Mouse (Mus musculus): ENCODE results near the gene Ear6. TPM values are rescaled to one million over a fixed set of nuclear protein-coding genes. Genes with fewer than 3 reads are reported as not detected.
"Not testable (repeated sequence)": the region's sequence is repeated elsewhere in the genome, so short reads cannot be mapped to it uniquely, and the experiment has no call there.

The Ear6 gene
- polyA plus RNA-seq (2014; fragmentation: Nextera tagmentation; extraction: Ambion mirVana): not detected in 2 replicates

GRCm38 (mm10) chr14:51853399-51853798 is at the start of gene Ear6:
TSS of gene Ear6 (plus strand) at chr14:51853699.
- H3K9ac ChIP-seq (ENCODE audit: low read depth, low read length): no peak within 1 kb of the TSS
- no peak for ATAC-seq (ENCODE audit: low read depth)

GRCm38 (mm10) chr14:51826625-51827024 is 26.9 kb upstream of the Ear6 start:
- no peaks in the 10 kb centered on the region for H3K36me3 ChIP-seq (ENCODE audit: control insufficient read depth, insufficient read depth, low read length)
- no peak overlapping the region for H3K9ac ChIP-seq (ENCODE audit: low read depth, low read length)
- no peak overlapping the region for H3K4me3 ChIP-seq (ENCODE audit: low read depth, low read length)
- no peak for DNase-seq (ENCODE audit: low spot score)
- no peak overlapping the region for H3K27ac ChIP-seq (replicated peaks; ENCODE audit: low read depth, low read length)
- H3K4me2 ChIP-seq (ENCODE audit: low read depth, low read length): no peak overlapping the region
- H3K9me3 ChIP-seq (ENCODE audit: control insufficient read depth, low read length): no peaks in the 10 kb centered on the region
- H3K27me3 ChIP-seq (replicated peaks; ENCODE audit: control insufficient read depth, insufficient read depth, low read length): no peaks in the 10 kb centered on the region
- no peaks in the 10 kb centered on the region for H3K4me1 ChIP-seq (ENCODE audit: control insufficient read depth, insufficient read depth, low read length)
- no peak for ATAC-seq (ENCODE audit: low read depth)
- 70% methylated on average over 1 of the region's 1 CpGs for WGBS

More at GRCm38 (mm10) chr14:51853399-51853798, at the start of gene Ear6:
- H3K4me2 ChIP-seq (ENCODE audit: low read depth, low read length): no peak within 1 kb of the TSS
- no peak for DNase-seq (ENCODE audit: low spot score)
- no peak within 1 kb of the TSS for H3K27ac ChIP-seq (replicated peaks; ENCODE audit: low read depth, low read length)
- no peaks in the 10 kb centered on the region for H3K27me3 ChIP-seq (replicated peaks; ENCODE audit: control insufficient read depth, insufficient read depth, low read length)
- H3K4me3 ChIP-seq (ENCODE audit: low read depth, low read length): no peak within 1 kb of the TSS
- no peaks in the 10 kb centered on the region for H3K9me3 ChIP-seq (ENCODE audit: control insufficient read depth, low read length)
- H3K4me1 ChIP-seq (ENCODE audit: control insufficient read depth, insufficient read depth, low read length): no peaks in the 10 kb centered on the region
- no peaks in the 10 kb centered on the region for H3K36me3 ChIP-seq (ENCODE audit: control insufficient read depth, insufficient read depth, low read length)

GRCm38 (mm10) chr14:51827842-51828241 is 25.7 kb upstream of the Ear6 start:
- not testable (repeated sequence) for H3K4me1 ChIP-seq (ENCODE audit: control insufficient read depth, insufficient read depth, low read length); DNase-seq (ENCODE audit: low spot score)

DNA sequence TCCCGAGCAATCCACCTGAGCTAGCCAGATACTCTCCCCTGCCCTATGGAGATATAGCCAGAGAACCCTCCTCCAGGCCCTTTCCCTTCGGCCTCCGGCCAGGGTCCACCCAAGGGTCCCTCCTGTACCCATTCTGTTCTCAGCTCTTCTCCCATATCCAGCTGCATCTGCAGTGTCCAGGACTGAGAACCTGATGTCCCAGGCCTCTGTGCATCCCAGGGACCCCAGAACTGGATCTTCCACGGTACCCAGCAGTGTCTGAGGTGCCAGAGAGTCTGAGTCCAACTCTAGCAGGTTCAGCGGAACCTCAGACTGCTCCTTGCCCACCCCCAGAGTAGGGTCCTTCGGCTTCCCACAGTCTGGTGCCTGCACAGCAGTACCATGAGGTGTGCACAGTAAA is 24.3 kb upstream of the Ear6 start:
- no peak overlapping the region for H3K27ac ChIP-seq (replicated peaks; ENCODE audit: low read depth, low read length)
- DNase-seq (ENCODE audit: low spot score) (no peak), ATAC-seq (ENCODE audit: low read depth) (no peak)
- no peaks in the 10 kb centered on the region for H3K4me1 ChIP-seq (ENCODE audit: control insufficient read depth, insufficient read depth, low read length)
- no peak overlapping the region for H3K4me3 ChIP-seq (ENCODE audit: low read depth, low read length)
- H3K4me2 ChIP-seq (ENCODE audit: low read depth, low read length): no peak overlapping the region
- 83% methylated on average over 6 of the region's 6 CpGs for WGBS
- no peaks in the 10 kb centered on the region for H3K9me3 ChIP-seq (ENCODE audit: control insufficient read depth, low read length)
- no peaks in the 10 kb centered on the region for H3K36me3 ChIP-seq (ENCODE audit: control insufficient read depth, insufficient read depth, low read length)
- no peak overlapping the region for H3K9ac ChIP-seq (ENCODE audit: low read depth, low read length)
- H3K27me3 ChIP-seq (replicated peaks; ENCODE audit: control insufficient read depth, insufficient read depth, low read length): no peaks in the 10 kb centered on the region

More at GRCm38 (mm10) chr14:51827842-51828241, 25.7 kb upstream of the Ear6 start:
- H3K27ac ChIP-seq (replicated peaks; ENCODE audit: low read depth, low read length); H3K36me3 ChIP-seq (ENCODE audit: control insufficient read depth, insufficient read depth, low read length); ATAC-seq (ENCODE audit: low read depth); H3K9me3 ChIP-seq (ENCODE audit: control insufficient read depth, low read length); H3K4me3 ChIP-seq (ENCODE audit: low read depth, low read length); H3K27me3 ChIP-seq (replicated peaks; ENCODE audit: control insufficient read depth, insufficient read depth, low read length); H3K4me2 ChIP-seq (ENCODE audit: low read depth, low read length); H3K9ac ChIP-seq (ENCODE audit: low read depth, low read length): not testable (repeated sequence)
- WGBS: 34% methylated on average over 5 of the region's 5 CpGs

DNA sequence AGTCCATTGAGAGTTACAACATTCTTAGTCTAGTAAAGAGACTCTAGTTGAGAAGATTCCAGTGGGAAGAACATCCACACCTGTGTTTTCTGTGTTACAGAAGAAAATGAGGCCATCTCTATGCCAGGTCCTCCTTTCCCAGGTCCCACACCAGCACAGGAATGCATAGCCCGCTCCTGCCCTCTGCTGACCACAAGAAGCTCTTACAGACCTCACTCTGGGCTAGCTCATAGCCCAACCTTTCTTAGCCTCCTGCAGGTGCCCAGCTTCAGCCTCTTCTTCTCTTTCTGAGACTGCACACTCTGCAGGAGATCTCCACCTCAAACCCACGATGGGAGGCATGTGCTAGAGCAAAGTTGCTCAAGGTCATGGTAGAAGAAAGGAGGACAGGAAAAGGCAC is 15.0 kb upstream of the Ear6 start:
- H3K4me3 ChIP-seq (ENCODE audit: low read depth, low read length); H3K36me3 ChIP-seq (ENCODE audit: control insufficient read depth, insufficient read depth, low read length); H3K9ac ChIP-seq (ENCODE audit: low read depth, low read length); H3K27ac ChIP-seq (replicated peaks; ENCODE audit: low read depth, low read length); DNase-seq (ENCODE audit: low spot score); H3K27me3 ChIP-seq (replicated peaks; ENCODE audit: control insufficient read depth, insufficient read depth, low read length); H3K4me2 ChIP-seq (ENCODE audit: low read depth, low read length); H3K9me3 ChIP-seq (ENCODE audit: control insufficient read depth, low read length); H3K4me1 ChIP-seq (ENCODE audit: control insufficient read depth, insufficient read depth, low read length); ATAC-seq (ENCODE audit: low read depth): not testable (repeated sequence)
- 29% methylated on average over 2 of the region's 2 CpGs for WGBS

- H3K4me2 ChIP-seq (ENCODE audit: low read depth, low read length): no peak overlapping the region
- 71% methylated on average over 1 of the region's 1 CpGs for WGBS
- H3K36me3 ChIP-seq (ENCODE audit: control insufficient read depth, insufficient read depth, low read length): no peaks in the 10 kb centered on the region
- ATAC-seq (ENCODE audit: low read depth) (no peak), DNase-seq (ENCODE audit: low spot score) (no peak)
- no peak overlapping the region for H3K27ac ChIP-seq (replicated peaks; ENCODE audit: low read depth, low read length)
- H3K9me3 ChIP-seq (ENCODE audit: control insufficient read depth, low read length): no peaks in the 10 kb centered on the region
- no peak overlapping the region for H3K9ac ChIP-seq (ENCODE audit: low read depth, low read length)
- H3K27me3 ChIP-seq (replicated peaks; ENCODE audit: control insufficient read depth, insufficient read depth, low read length): no peaks in the 10 kb centered on the region
- H3K4me1 ChIP-seq (ENCODE audit: control insufficient read depth, insufficient read depth, low read length): no peaks in the 10 kb centered on the region
- H3K4me3 ChIP-seq (ENCODE audit: low read depth, low read length): no peak overlapping the region
These were observed 11.2 kb upstream of the Ear6 start for GRCm38 (mm10) chr14:51842250-51842649.

DNA sequence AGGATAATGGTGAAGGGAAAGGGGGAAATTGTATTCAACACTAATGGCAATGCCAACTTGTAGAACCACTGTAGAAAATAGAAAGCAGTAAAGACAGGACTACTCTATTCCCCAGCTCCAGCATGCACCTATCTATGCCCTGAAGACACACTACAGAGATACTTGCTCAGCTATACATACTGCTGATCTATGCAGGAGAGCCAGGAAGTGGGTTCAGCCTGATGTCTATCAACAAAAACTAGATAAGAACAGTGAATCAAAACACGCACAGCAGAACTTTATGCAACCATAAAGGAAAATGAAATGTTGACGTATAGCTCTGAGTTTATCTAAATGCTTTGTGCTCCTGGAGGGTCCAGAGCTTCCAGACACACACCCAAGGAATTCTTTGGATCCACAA is 10.7 kb upstream of the Ear6 start:
- no peak for ATAC-seq (ENCODE audit: low read depth)
- WGBS: 92% methylated on average over 2 of the region's 2 CpGs
- H3K4me2 ChIP-seq (ENCODE audit: low read depth, low read length): no peak overlapping the region

DNA sequence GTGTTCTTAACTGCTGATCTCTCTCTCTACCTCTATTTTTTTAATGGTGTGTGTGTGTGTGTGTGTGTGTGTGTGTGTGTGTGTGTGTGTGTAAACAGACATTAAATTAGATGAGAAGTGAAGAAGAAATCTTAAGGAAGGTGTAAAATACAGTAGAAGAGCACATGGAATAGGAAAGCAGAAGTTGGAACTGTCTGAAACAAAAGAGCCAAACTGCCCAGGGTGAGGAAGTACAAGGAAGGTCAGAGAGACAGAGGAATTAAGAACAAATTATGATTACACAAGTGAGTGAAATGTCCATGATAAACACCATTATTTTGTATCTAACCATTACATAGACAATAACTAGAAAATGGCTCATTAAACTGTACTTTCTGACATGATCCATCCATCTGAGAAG is 9.6 kb upstream of the Ear6 start:
- DNase-seq (ENCODE audit: low spot score): no peak
- H3K9me3 ChIP-seq (ENCODE audit: control insufficient read depth, low read length): no peaks in the 10 kb centered on the region
- H3K9ac ChIP-seq (ENCODE audit: low read depth, low read length): no peak overlapping the region
- no peaks in the 10 kb centered on the region for H3K36me3 ChIP-seq (ENCODE audit: control insufficient read depth, insufficient read depth, low read length)
- H3K4me1 ChIP-seq (ENCODE audit: control insufficient read depth, insufficient read depth, low read length): no peaks in the 10 kb centered on the region
- no peaks in the 10 kb centered on the region for H3K27me3 ChIP-seq (replicated peaks; ENCODE audit: control insufficient read depth, insufficient read depth, low read length)
- no peak overlapping the region for H3K4me3 ChIP-seq (ENCODE audit: low read depth, low read length)
- ATAC-seq (ENCODE audit: low read depth): no peak
- no peak overlapping the region for H3K4me2 ChIP-seq (ENCODE audit: low read depth, low read length)
- H3K27ac ChIP-seq (replicated peaks; ENCODE audit: low read depth, low read length): no peak overlapping the region

More for the DNA sequence above, 10.7 kb upstream of the Ear6 start:
- Histone ChIP-seq H3K27ac (replicated peaks; ENCODE audit: low read depth, low read length) (no peak overlapping the region), H3K27me3 (replicated peaks; ENCODE audit: control insufficient read depth, insufficient read depth, low read length) (no peaks in the 10 kb centered on the region), H3K9ac (ENCODE audit: low read depth, low read length) (no peak overlapping the region), H3K4me1 (ENCODE audit: control insufficient read depth, insufficient read depth, low read length) (no peaks in the 10 kb centered on the region), H3K4me3 (ENCODE audit: low read depth, low read length) (no peak overlapping the region), H3K9me3 (ENCODE audit: control insufficient read depth, low read length) (no peaks in the 10 kb centered on the region), H3K36me3 (ENCODE audit: control insufficient read depth, insufficient read depth, low read length) (no peaks in the 10 kb centered on the region)
- DNase-seq (ENCODE audit: low spot score): no peak

DNA sequence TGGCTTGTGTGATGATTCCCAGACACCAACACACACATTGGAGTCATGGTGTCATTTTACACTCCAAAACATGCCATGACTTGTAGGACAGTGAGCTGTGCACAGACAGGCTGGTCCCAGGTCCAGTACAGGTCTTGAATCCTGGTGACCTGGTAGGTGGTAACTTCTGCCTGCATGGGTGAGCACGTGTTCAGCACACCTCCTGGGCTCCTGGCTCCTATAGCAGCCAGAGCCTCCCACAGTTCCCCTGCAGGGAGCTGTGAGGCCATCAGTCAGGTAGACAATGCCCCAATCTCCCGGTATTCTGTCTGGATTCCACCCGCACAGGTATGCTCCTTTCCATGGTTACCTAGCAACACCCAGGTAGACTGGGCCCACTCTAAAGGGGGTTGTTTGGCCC is 6.9 kb upstream of the Ear6 start:
- Histone ChIP-seq H3K4me3 (ENCODE audit: low read depth, low read length) (no peak overlapping the region), H3K27ac (replicated peaks; ENCODE audit: low read depth, low read length) (no peak overlapping the region), H3K27me3 (replicated peaks; ENCODE audit: control insufficient read depth, insufficient read depth, low read length) (no peaks in the 10 kb centered on the region), H3K9ac (ENCODE audit: low read depth, low read length) (no peak overlapping the region), H3K36me3 (ENCODE audit: control insufficient read depth, insufficient read depth, low read length) (no peaks in the 10 kb centered on the region), H3K4me2 (ENCODE audit: low read depth, low read length) (no peak overlapping the region), H3K9me3 (ENCODE audit: control insufficient read depth, low read length) (no peaks in the 10 kb centered on the region), H3K4me1 (ENCODE audit: control insufficient read depth, insufficient read depth, low read length) (no peaks in the 10 kb centered on the region)
- ATAC-seq (ENCODE audit: low read depth) (no peak), DNase-seq (ENCODE audit: low spot score) (no peak)
- 52% methylated on average over 3 of the region's 3 CpGs for WGBS

Data from embryonic facial prominence, embryonic 14.5 days (tissue).